Mouse (Mus musculus) kidney, embryonic 16.5 days (tissue): ENCODE data around the gene Ptprk. TPM values are rescaled to one million over a fixed set of nuclear protein-coding genes. Genes with fewer than 3 reads are reported as not detected.

Source experiments
- ATAC-seq: fragments of 200-750 bp; cut with Nextera tagmentation; 2 replicates; pipeline ENCODE4 v1.8.0; 2017; ENCODE audit warnings: moderate TSS enrichment; ENCODE audit not compliant: low FRiP score, low TSS enrichment
- H3K27ac ChIP-seq: fragments of 300-500 bp; sonication (generic); 2 replicates; pipeline ENCODE4 v1.5.1; 2014; ENCODE audit warnings: low read length
- H3K27me3 ChIP-seq: fragments of 300-500 bp; sonication (generic); 2 replicates; pipeline ENCODE4 v1.6.1; 2014; ENCODE audit warnings: low read length, control low read depth, mixed read lengths; ENCODE audit not compliant: insufficient read depth
- H3K36me3 ChIP-seq: fragments of 300-500 bp; sonication (generic); 2 replicates; pipeline ENCODE4 v1.6.1; 2014; ENCODE audit warnings: low read length, control low read depth, mixed read lengths; ENCODE audit not compliant: insufficient read depth
- H3K4me1 ChIP-seq: fragments of 300-500 bp; sonication (generic); 2 replicates; pipeline ENCODE4 v1.6.1; 2014; ENCODE audit warnings: low read length, control low read depth, mixed read lengths; ENCODE audit not compliant: insufficient read depth
- H3K4me2 ChIP-seq: fragments of 300-500 bp; sonication (generic); replicated peaks from 2 replicates; pipeline ENCODE4 v1.6.1; 2014; ENCODE audit warnings: low read depth, low read length
- H3K4me3 ChIP-seq: fragments of 300-500 bp; sonication (generic); 2 replicates; pipeline ENCODE4 v1.5.1; 2014; ENCODE audit warnings: mild to moderate bottlenecking, low read length
- H3K9ac ChIP-seq: fragments of 300-500 bp; sonication (generic); replicated peaks from 2 replicates; pipeline ENCODE4 v1.6.1; 2014; ENCODE audit warnings: low read length
- H3K9me3 ChIP-seq: fragments of 300-500 bp; sonication (generic); 2 replicates; pipeline ENCODE4 v1.6.1; 2016; ENCODE audit warnings: low read length, control low read depth
- WGBS: fragments of 180-500 bp; shearing (Covaris S2); extraction: QIAGEN DNeasy Blood & Tissue Kit; methylation state at CpG from one replicate; pipeline ENCODE4 v1.1.7; 2014; 5-methylcytosine and 5-hydroxymethylcytosine counted together
- polyA plus RNA-seq: library from polyadenylated mRNA; unstranded; fragments of >200 nt; fragmentation: Nextera tagmentation; extraction: Ambion mirVana; gene quantifications from 2 replicates; pipeline ENCODE4 v1.2.1, GENCODE M21; 2015

The Ptprk gene
- polyA plus RNA-seq, 1 experiment from 2014 or later, result 34.7 TPM

DNA sequence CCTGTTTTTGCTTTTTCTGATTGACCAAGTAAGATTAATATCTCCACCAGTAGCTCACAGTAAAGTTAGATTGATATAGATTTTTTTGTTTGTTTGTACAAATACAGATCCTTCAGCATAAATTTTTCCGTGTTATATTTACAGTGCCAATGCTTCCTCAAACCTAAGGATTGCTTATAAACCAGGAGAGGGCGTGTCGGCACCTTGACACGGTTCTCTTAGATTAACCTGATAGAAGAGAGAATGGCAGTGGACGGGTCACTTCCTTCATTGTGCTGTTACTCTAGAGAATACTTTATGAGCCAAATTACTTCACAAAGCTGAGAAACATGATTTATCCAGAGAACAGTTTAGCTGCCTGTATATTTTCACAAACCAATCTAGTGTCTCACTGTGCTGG, 505.0 kb downstream of the Ptprk start:
- Histone ChIP-seq H3K27me3 (no peaks in the 10 kb centered on the region), H3K4me3 (no peak overlapping the region), H3K36me3 (peaks cover 6% of the 10 kb centered on the region; the same call in 1 of the 2 replicates), H3K4me2 (no peak overlapping the region), H3K4me1 (no peaks in the 10 kb centered on the region), H3K9me3 (no peaks in the 10 kb centered on the region), H3K27ac (no peak overlapping the region), H3K9ac (no peak overlapping the region)
- ATAC-seq, result no peak
- 70% methylated on average over 5 of the region's 5 CpGs for WGBS

DNA sequence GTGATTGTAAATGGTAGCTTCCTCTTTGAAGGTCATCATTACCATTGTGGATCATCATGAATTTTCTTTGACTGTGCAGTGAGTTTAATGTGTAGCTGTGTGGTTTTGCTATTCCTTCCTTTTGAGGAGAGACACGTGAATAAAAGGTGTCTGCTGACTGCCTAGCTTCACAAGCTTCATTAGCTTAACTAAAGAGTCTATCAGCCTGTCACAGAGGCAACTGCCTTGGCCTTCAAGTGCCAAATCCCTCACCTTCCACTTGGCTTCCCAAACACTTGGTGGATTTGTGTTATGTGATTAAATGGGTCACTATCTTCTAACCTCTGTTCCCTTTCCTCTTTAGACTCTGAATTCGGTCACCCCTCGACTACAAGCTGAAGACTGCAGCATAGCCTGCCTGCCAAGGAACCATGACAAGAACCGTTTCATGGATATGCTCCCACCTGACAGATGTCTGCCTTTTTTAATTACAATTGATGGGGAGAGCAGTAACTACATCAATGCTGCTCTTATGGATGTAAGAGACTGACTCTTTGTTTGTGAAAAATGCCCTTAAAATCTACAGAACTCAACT, 512.0 kb downstream of the Ptprk start:
- no peak for ATAC-seq
- Histone ChIP-seq H3K9ac (no peak overlapping the region), H3K27ac (no peak overlapping the region), H3K4me2 (no peak overlapping the region), H3K27me3 (no peaks in the 10 kb centered on the region), H3K36me3 (peaks cover 12% of the 10 kb centered on the region; the same call in 1 of the 2 replicates), H3K4me1 (no peaks in the 10 kb centered on the region), H3K4me3 (no peak overlapping the region), H3K9me3 (no peaks in the 10 kb centered on the region)
- WGBS, result 51% methylated on average over 4 of the region's 4 CpGs

DNA sequence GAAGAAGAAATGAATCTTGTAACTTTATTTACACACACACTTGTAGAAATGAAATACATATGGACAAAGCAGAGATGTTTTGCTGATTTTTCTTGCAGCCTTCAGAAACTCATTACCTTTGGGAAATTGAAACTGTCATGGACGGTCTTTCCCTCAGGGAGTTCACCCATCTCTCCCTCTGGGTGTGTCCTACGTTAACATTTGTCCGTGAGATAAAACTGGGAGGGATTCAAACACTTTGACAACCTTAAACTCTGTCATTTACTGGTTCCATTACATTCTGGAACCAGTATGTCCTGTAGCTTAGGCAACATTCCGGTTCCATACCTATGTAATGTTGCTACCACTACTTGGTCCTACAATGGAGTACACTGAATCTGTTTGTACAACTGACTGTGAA, 513.8 kb downstream of the Ptprk start:
- Histone ChIP-seq H3K36me3 (peaks cover 9% of the 10 kb centered on the region; the same call in 1 of the 2 replicates), H3K9me3 (no peaks in the 10 kb centered on the region), H3K4me2 (no peak overlapping the region), H3K27me3 (no peaks in the 10 kb centered on the region), H3K4me3 (no peak overlapping the region), H3K4me1 (no peaks in the 10 kb centered on the region), H3K27ac (no peak overlapping the region), H3K9ac (no peak overlapping the region)
- no peak for ATAC-seq
- WGBS, result 94% methylated on average over 4 of the region's 4 CpGs

DNA sequence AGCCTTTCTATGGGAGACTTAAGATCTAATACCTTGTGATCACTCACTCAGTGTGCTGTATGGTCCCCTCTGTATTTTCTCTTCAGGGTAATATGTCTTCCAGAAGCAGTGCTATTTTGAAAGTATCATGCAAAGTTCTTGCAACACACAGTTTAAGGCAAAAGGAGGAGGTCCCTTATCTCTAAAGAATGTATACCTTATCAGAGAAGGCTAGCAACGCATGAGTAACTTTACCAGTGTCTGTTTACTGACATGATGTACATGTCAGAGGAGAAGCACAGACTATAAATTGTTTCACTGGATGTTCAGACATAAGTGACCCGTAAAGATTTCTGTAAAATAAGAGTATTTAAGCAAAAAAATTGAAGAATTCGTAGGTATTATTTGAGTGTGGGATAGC, 516.2 kb downstream of the Ptprk start:
- Histone ChIP-seq H3K9me3 (no peaks in the 10 kb centered on the region), H3K4me2 (no peak overlapping the region), H3K4me1 (no peaks in the 10 kb centered on the region), H3K27ac (no peak overlapping the region), H3K27me3 (no peaks in the 10 kb centered on the region), H3K4me3 (no peak overlapping the region), H3K36me3 (peaks cover 9% of the 10 kb centered on the region; the same call in 1 of the 2 replicates), H3K9ac (no peak overlapping the region)
- no peak for ATAC-seq
- 85% methylated on average over 3 of the region's 3 CpGs for WGBS

DNA sequence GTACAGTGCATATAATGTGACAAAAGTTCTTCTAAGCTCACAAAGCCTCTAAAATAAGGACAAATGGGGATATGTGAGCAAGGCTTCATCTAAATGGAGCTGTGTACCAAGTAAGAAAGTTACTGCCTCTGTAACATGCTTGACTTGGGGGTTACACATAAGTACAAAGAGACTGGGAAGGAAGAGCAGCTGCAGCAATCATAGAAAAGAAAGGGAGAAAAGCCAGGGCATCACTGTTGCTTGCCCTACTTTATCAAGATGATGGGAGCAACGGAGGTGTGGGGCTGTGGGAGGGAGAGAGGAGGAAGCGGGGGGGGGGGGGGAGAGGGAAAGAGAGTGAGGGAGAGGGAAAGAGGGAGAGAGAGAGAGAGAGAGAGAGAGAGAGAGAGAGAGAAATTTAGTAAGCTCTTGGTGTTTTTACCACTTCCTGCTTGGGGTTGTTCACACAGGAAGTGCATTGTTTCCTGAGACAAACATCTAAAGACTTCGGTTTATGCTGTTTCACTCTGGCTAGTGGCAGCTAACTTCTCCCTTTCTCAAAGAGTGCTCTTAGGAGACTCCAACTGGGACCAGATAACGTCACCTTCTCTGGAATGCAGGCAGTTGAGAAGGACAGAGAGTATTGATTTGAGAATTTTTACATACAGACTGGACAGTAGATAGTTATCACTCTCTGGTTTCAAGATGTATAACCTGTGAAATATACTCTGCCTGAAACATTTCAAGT, 519.1 kb downstream of the Ptprk start:
- H3K4me2 ChIP-seq, result no peak overlapping the region
- H3K27me3 ChIP-seq, result no peaks in the 10 kb centered on the region
- no peak overlapping the region for H3K4me3 ChIP-seq
- H3K9ac ChIP-seq, result no peak overlapping the region
- no peaks in the 10 kb centered on the region for H3K9me3 ChIP-seq
- 68% methylated on average over 3 of the region's 4 CpGs for WGBS
- no peaks in the 10 kb centered on the region; the same call in 1 of the 2 replicates for H3K36me3 ChIP-seq
- no peak for ATAC-seq
- no peak overlapping the region for H3K27ac ChIP-seq
- H3K4me1 ChIP-seq, result no peaks in the 10 kb centered on the region

DNA sequence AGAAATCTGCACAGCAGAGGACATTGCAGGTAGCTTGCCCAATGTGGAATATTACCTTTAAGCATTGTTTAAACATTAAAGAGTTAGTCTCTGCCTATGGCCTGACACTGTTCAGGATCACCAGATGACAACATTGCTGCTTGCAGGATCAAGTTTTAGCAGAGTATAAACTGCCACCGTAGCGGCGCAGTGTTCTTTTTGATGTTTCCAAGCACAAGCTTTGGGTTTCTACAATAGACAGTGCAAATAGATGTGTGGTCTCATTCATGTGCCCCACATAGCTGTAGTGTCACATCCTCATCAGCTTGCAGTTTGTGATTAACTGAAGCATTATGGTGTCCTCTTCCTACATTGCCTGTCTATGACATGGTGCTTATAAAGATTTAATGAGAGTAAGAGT, 522.3 kb downstream of the Ptprk start:
- no peak overlapping the region for H3K9ac ChIP-seq
- no peak overlapping the region for H3K27ac ChIP-seq
- H3K4me3 ChIP-seq, result no peak overlapping the region
- WGBS, result 94% methylated on average over 3 of the region's 3 CpGs
- ATAC-seq, result no peak
- H3K4me1 ChIP-seq, result no peaks in the 10 kb centered on the region
- no peaks in the 10 kb centered on the region; the same call in 1 of the 2 replicates for H3K36me3 ChIP-seq
- no peak overlapping the region for H3K4me2 ChIP-seq
- H3K27me3 ChIP-seq, result no peaks in the 10 kb centered on the region
- H3K9me3 ChIP-seq, result no peaks in the 10 kb centered on the region

DNA sequence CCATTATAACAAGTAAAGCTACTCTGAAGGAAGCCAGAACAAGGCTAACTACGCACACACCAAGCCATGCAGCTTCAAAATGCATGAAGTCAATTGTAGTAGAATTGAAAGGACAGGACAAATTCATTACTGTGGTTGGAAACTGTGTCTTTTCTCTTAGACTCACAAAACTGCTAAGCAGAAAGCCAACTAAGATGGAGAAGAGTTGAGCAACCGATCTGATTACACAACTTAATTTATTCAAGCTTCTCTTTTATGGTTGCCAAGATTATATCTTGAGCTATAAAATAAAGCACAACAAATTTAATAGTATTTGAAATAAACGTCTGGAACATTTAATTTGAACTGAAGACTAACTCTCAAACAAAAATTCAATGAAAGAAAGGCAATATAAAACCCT, 534.5 kb downstream of the Ptprk start:
- no peak for ATAC-seq
- H3K4me1 ChIP-seq, result no peaks in the 10 kb centered on the region
- H3K4me2 ChIP-seq, result no peak overlapping the region
- no peaks in the 10 kb centered on the region for H3K36me3 ChIP-seq
- no peaks in the 10 kb centered on the region for H3K27me3 ChIP-seq
- 67% methylated on average over 3 of the region's 3 CpGs for WGBS
- no peaks in the 10 kb centered on the region for H3K9me3 ChIP-seq
- no peak overlapping the region for H3K9ac ChIP-seq
- H3K27ac ChIP-seq, result no peak overlapping the region
- no peak overlapping the region for H3K4me3 ChIP-seq

DNA sequence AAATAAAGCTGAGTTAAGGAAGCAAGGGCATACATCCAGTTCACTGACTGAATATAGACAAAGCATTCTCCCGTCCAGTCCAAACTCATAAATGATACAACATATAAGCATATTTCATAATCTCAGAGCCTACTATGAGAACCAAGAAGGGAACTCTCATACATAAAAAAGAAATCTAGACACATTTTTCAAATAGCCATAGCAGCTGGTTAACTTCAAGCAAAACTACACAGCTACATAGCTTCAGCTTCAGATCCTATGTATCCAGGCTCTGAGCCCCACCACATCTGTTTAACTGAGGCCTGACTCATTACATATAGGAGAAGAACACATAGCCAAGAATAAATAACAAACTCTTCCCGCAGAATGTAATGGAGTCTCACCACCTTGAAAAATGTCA, 539.8 kb downstream of the Ptprk start:
- Histone ChIP-seq H3K4me1 (no peaks in the 10 kb centered on the region), H3K27me3 (no peaks in the 10 kb centered on the region), H3K36me3 (no peaks in the 10 kb centered on the region), H3K4me2 (no peak overlapping the region), H3K9ac (no peak overlapping the region), H3K9me3 (no peaks in the 10 kb centered on the region), H3K27ac (no peak overlapping the region), H3K4me3 (no peak overlapping the region)
- no peak for ATAC-seq
- WGBS, result 85% methylated on average over 2 of the region's 2 CpGs

DNA sequence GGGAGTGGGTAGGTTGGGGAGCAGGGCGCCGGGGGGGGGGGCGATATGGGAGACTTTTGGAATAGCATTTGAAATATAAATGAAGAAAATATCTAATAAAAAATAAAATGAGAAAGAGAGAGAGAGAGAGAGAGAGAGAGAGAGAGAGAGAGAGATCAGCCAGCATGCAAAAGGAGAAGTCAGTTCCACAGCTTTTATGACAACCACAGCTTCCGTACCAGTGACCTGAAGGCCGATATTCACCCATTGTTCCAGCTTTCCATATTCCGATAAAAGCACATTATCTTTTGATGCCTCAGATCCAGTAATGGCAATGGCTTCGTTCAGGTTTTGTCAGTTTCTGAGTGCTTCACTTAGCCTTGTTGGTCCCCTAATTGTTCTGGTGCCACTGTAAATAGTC, 542.6 kb downstream of the Ptprk start:
- no peak overlapping the region for H3K9ac ChIP-seq
- H3K4me1 ChIP-seq, result no peaks in the 10 kb centered on the region
- H3K9me3 ChIP-seq, result no peaks in the 10 kb centered on the region
- ATAC-seq, result no peak
- no peak overlapping the region for H3K4me3 ChIP-seq
- no peaks in the 10 kb centered on the region for H3K36me3 ChIP-seq
- no peak overlapping the region for H3K4me2 ChIP-seq
- no peak overlapping the region for H3K27ac ChIP-seq
- 95% methylated on average over 7 of the region's 7 CpGs for WGBS
- no peaks in the 10 kb centered on the region for H3K27me3 ChIP-seq

DNA sequence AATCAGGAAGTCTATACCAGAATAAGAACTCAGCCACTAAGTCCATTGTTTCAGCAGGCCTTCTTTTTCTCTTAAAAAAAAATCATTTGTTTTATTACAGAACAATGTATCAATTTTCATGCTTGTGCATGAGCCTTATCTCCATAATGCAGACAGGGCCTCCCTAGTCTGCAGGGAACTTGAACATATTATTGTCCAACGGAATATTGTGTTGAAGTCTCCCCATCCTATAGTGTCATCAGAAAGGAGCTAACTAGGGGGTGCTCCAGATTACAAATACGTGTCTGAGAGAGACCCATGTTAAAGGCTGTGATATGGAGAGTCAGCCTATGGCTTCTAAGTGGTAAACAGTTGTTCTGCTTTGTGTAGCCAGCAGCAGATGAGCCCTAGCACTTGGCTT, 543.4 kb downstream of the Ptprk start:
- no peaks in the 10 kb centered on the region for H3K4me1 ChIP-seq
- no peaks in the 10 kb centered on the region for H3K9me3 ChIP-seq
- no peak overlapping the region for H3K9ac ChIP-seq
- no peak overlapping the region for H3K4me2 ChIP-seq
- H3K27ac ChIP-seq, result no peak overlapping the region
- H3K4me3 ChIP-seq, result no peak overlapping the region
- WGBS, result 80% methylated on average over 2 of the region's 2 CpGs
- H3K27me3 ChIP-seq, result no peaks in the 10 kb centered on the region
- no peak for ATAC-seq
- no peaks in the 10 kb centered on the region for H3K36me3 ChIP-seq
